Mouse (Mus musculus) CD4-positive, CD25-positive, alpha-beta regulatory T cell, adult 2 months (primary cell): ENCODE data around the gene Spef1.

ENCODE experiments used
- DNase-seq: peaks from one replicate; pipeline ENCODE4 v3.0.0-alpha.2; 2012; ENCODE audit warnings: low read depth, low spot score

Spef1 gene

GRCm38 (mm10) chr2:131125157-131125963, 61.7 kb downstream of the Spef1 start:
- DNase-seq: no peak

- DNase-seq: no peak
Measured at GRCm38 (mm10) chr2:131124166-131124565, 62.9 kb downstream of the Spef1 start.
